Mouse (Mus musculus) testis, postnatal 14 days (tissue): Measurements from ENCODE around the gene Pheta1.

Source experiments
- DNase-seq: peaks from one replicate; pipeline ENCODE4 v3.0.0; 2021; ENCODE audit warnings: low spot score

Gene Pheta1

GRCm38 (mm10) chr5:121825606-121826005 lies 23.2 kb upstream of the Pheta1 start:
- no peak for DNase-seq

- DNase-seq: no peak
Measured at GRCm38 (mm10) chr5:121827876-121828275, 20.9 kb upstream of the Pheta1 start.

- DNase-seq: peak; percentile 61
Measured at GRCm38 (mm10) chr5:121828491-121829432, 20.0 kb upstream of the Pheta1 start.

GRCm38 (mm10) chr5:121831002-121831601 lies 17.7 kb upstream of the Pheta1 start:
- no peak for DNase-seq

GRCm38 (mm10) chr5:121832376-121833155 lies 16.2 kb upstream of the Pheta1 start:
- no peak for DNase-seq

- no peak for DNase-seq
Measured at GRCm38 (mm10) chr5:121833159-121833558, 15.6 kb upstream of the Pheta1 start.

GRCm38 (mm10) chr5:121833572-121834240 lies 15.1 kb upstream of the Pheta1 start:
- DNase-seq: no peak

- no peak for DNase-seq
Measured at GRCm38 (mm10) chr5:121834241-121834606, 14.6 kb upstream of the Pheta1 start.

GRCm38 (mm10) chr5:121834991-121835747 lies 13.6 kb upstream of the Pheta1 start:
- no peak for DNase-seq

GRCm38 (mm10) chr5:121835949-121836691 lies 12.7 kb upstream of the Pheta1 start:
- no peak for DNase-seq

- peak; percentile 91 for DNase-seq
Measured at GRCm38 (mm10) chr5:121836692-121837415, 11.9 kb upstream of the Pheta1 start.

GRCm38 (mm10) chr5:121837441-121838340 lies 11.1 kb upstream of the Pheta1 start, which contains the start of gene Sh2b3:
Sh2b3 (minus strand) TSS chr5:121837646.
- no peak for DNase-seq

GRCm38 (mm10) chr5:121838341-121839127 lies 10.2 kb upstream of the Pheta1 start:
- no peak for DNase-seq

GRCm38 (mm10) chr5:121839128-121839473 lies 9.7 kb upstream of the Pheta1 start:
- no peak for DNase-seq

GRCm38 (mm10) chr5:121841516-121841915 lies 7.3 kb upstream of the Pheta1 start:
- no peak for DNase-seq

GRCm38 (mm10) chr5:121841973-121842372 lies 6.8 kb upstream of the Pheta1 start:
- no peak for DNase-seq

- peak; percentile 80 for DNase-seq
Measured at GRCm38 (mm10) chr5:121842665-121843118, 6.1 kb upstream of the Pheta1 start.
